In genomic region chr3:144399358-144400096, GRCm38 (mm10) we compare ENCODE assay signal across 8 mouse cellular contexts.
A peak's percentile ranks its signal among the peaks of the same experiment; 100 is the strongest.
DNase-seq lines count a peak whose midpoint lies in the region; ATAC-seq and TF ChIP-seq lines count a peak whose summit lies in the region.

No protein-coding gene starts in this region.

- intact Hi-C loops in heart, adult 2 months (cut with DNase I), result loop anchor here (1.0 kb wide), 1 partner anchor 37 kb away; no protein-coding TSS in a partner anchor

- peak; percentile 29 for DNase-seq in 3134 (ENCODE audit: extremely low read depth, insufficient read length, low spot score)
- DNase-seq in adrenal gland, postnatal 36 days, result peak; percentile 92
- peak; percentile 79 to 83 for DNase-seq in heart, adult 2 months
- peak; percentile 77 for DNase-seq in kidney, adult 2 months
- peak; percentile 96 for DNase-seq in limb, embryonic 11.5 days (ENCODE audit: low spot score)
- DNase-seq in spleen, adult 2 months (ENCODE audit: low read depth in 1 of 2, low spot score in 2 of 2), result peak in 1 of 2 experiments; percentile 66

- no peak for TF ChIP-seq POLR2A in heart, adult 2 months (IDR thresholded peaks at IDR 0.05; ENCODE audit: insufficient read depth, low read depth, low read length)
- no peak for TF ChIP-seq POLR2A in kidney, adult 2 months (IDR thresholded peaks at IDR 0.05; ENCODE audit: low read depth, low read length)
- TF ChIP-seq POLR2A in spleen, adult 2 months (IDR thresholded peaks at IDR 0.05; ENCODE audit: low read depth, low read length), result no peak

- TF ChIP-seq CTCF in heart, adult 2 months (IDR thresholded peaks at IDR 0.05), result peak; percentile 82
- peak; percentile 93 for TF ChIP-seq CTCF in kidney, adult 2 months (conservative IDR thresholded peaks at IDR 0.05; ENCODE audit: insufficient read depth, insufficient read length, low read depth, low read length)
- TF ChIP-seq CTCF in spleen, adult 2 months (IDR thresholded peaks at IDR 0.05; ENCODE audit: extremely low read depth, insufficient read depth, insufficient read length, insufficient replicate concordance), result peak; percentile 66; the same call in 1 of the 2 replicates

- 32% methylated on average over 21 of the region's 21 CpGs for WGBS in embryonic facial prominence, embryonic 13.5 days
- WGBS in heart, adult 2 months, result 37% methylated on average over 21 of the region's 21 CpGs
- 35% methylated on average over 21 of the region's 21 CpGs for WGBS in kidney, adult 2 months
- WGBS in limb, embryonic 11.5 days, result 38% methylated on average over 21 of the region's 21 CpGs
- WGBS in midbrain, embryonic 15.5 days, result 28% methylated on average over 21 of the region's 21 CpGs
- WGBS in spleen, adult 2 months, result 54% methylated on average over 21 of the region's 21 CpGs

- ATAC-seq in embryonic facial prominence, embryonic 13.5 days (ENCODE audit: insufficient number of reproducible peaks, insufficient read depth, low FRiP score, low TSS enrichment, low read depth), result peak; percentile 69; the same call in 1 of the 2 replicates
- peak; percentile 63; the same call in 1 of the 2 replicates for ATAC-seq in limb, embryonic 11.5 days (ENCODE audit: insufficient number of reproducible peaks, low FRiP score, low TSS enrichment, low read depth)
- peak; percentile 85 for ATAC-seq in midbrain, embryonic 15.5 days (replicated peaks)

- no peak overlapping the region for H3K27ac ChIP-seq in embryonic facial prominence, embryonic 13.5 days
- no peak overlapping the region for H3K27ac ChIP-seq in heart, adult 2 months
- no peak overlapping the region for H3K27ac ChIP-seq in kidney, adult 2 months (ENCODE audit: insufficient read depth, low read depth, low read length)
- H3K27ac ChIP-seq in limb, embryonic 11.5 days (replicated peaks; ENCODE audit: low read depth, low read length), result no peak overlapping the region
- H3K27ac ChIP-seq in midbrain, embryonic 15.5 days, result no peak overlapping the region
- no peak overlapping the region for H3K27ac ChIP-seq in spleen, adult 2 months (ENCODE audit: insufficient read depth, low read length)

- 0 out of 2 replicates have a peak overlapping the region, but pooled peaks have one; percentile 40 for H3K9ac ChIP-seq in embryonic facial prominence, embryonic 13.5 days
- no peak overlapping the region for H3K9ac ChIP-seq in heart, adult 2 months (ENCODE audit: low read depth, low read length)
- H3K9ac ChIP-seq in limb, embryonic 11.5 days (ENCODE audit: low read length), result no peak overlapping the region
- H3K9ac ChIP-seq in midbrain, embryonic 15.5 days, result peak overlapping the region; percentile 31

- H3K4me3 ChIP-seq in embryonic facial prominence, embryonic 13.5 days, result peak overlapping the region; percentile 23
- H3K4me3 ChIP-seq in heart, adult 2 months, result no peak overlapping the region
- no peak overlapping the region for H3K4me3 ChIP-seq in kidney, adult 2 months (ENCODE audit: insufficient read depth, low read depth, low read length)
- no peak overlapping the region for H3K4me3 ChIP-seq in limb, embryonic 11.5 days (ENCODE audit: low read depth, low read length)
- peak overlapping the region; percentile 32 for H3K4me3 ChIP-seq in midbrain, embryonic 15.5 days
- H3K4me3 ChIP-seq in spleen, adult 2 months (ENCODE audit: extremely low read depth, insufficient read depth, insufficient read length), result no peak overlapping the region

- no peaks in the 10 kb centered on the region for H3K9me3 ChIP-seq in embryonic facial prominence, embryonic 13.5 days
- no peaks in the 10 kb centered on the region for H3K9me3 ChIP-seq in limb, embryonic 11.5 days (ENCODE audit: control insufficient read depth, low read length)
- no peaks in the 10 kb centered on the region for H3K9me3 ChIP-seq in midbrain, embryonic 15.5 days

- no peaks in the 10 kb centered on the region for H3K36me3 ChIP-seq in embryonic facial prominence, embryonic 13.5 days
- H3K36me3 ChIP-seq in heart, adult 2 months (ENCODE audit: control insufficient read depth, insufficient read depth, low read length), result no peaks in the 10 kb centered on the region
- H3K36me3 ChIP-seq in kidney, adult 2 months (ENCODE audit: control insufficient read depth, insufficient read depth, low read length), result no peaks in the 10 kb centered on the region
- no peaks in the 10 kb centered on the region for H3K36me3 ChIP-seq in limb, embryonic 11.5 days (ENCODE audit: control insufficient read depth, insufficient read depth, low read length)
- H3K36me3 ChIP-seq in midbrain, embryonic 15.5 days (replicated peaks), result no peaks in the 10 kb centered on the region
- H3K36me3 ChIP-seq in spleen, adult 2 months (ENCODE audit: control insufficient read depth, insufficient read depth, low read length), result no peaks in the 10 kb centered on the region

- H3K4me2 ChIP-seq in embryonic facial prominence, embryonic 13.5 days, result peak overlapping the region; percentile 53
- H3K4me2 ChIP-seq in limb, embryonic 11.5 days (ENCODE audit: low read depth, severe bottlenecking), result peak overlapping the region; percentile 19; the same call in 1 of the 2 replicates
- peak overlapping the region; percentile 52 for H3K4me2 ChIP-seq in midbrain, embryonic 15.5 days

- no peaks in the 10 kb centered on the region for H3K79me2 ChIP-seq in heart, adult 2 months (replicated peaks; ENCODE audit: control insufficient read depth, insufficient read depth, low read length)

- 0 out of 2 replicates have a peak, but pooled peaks have one; percentile 25 for TF ChIP-seq EP300 in heart, adult 2 months (IDR thresholded peaks at IDR 0.05; ENCODE audit: insufficient read depth, low read depth, low read length)

- peaks cover 45% of the 10 kb centered on the region for H3K27me3 ChIP-seq in embryonic facial prominence, embryonic 13.5 days
- no peaks in the 10 kb centered on the region for H3K27me3 ChIP-seq in heart, adult 2 months (ENCODE audit: control insufficient read depth, insufficient read depth, low read length)
- no peaks in the 10 kb centered on the region for H3K27me3 ChIP-seq in kidney, adult 2 months (replicated peaks; ENCODE audit: control insufficient read depth, insufficient read depth, low read length)
- no peaks in the 10 kb centered on the region for H3K27me3 ChIP-seq in limb, embryonic 11.5 days (ENCODE audit: control insufficient read depth, insufficient read depth, low read length)
- no peaks in the 10 kb centered on the region for H3K27me3 ChIP-seq in midbrain, embryonic 15.5 days (replicated peaks)
- no peaks in the 10 kb centered on the region for H3K27me3 ChIP-seq in spleen, adult 2 months (ENCODE audit: control insufficient read depth, insufficient read depth, low read length)

- H3K4me1 ChIP-seq in embryonic facial prominence, embryonic 13.5 days, result peaks cover 33% of the 10 kb centered on the region
- H3K4me1 ChIP-seq in heart, adult 2 months (ENCODE audit: control insufficient read depth, insufficient read depth, low read length), result 0 out of 2 replicates have a peak, but pooled peaks cover 1% of the 10 kb centered on the region
- H3K4me1 ChIP-seq in kidney, adult 2 months (ENCODE audit: control insufficient read depth, insufficient read depth, low read length), result no peaks in the 10 kb centered on the region
- H3K4me1 ChIP-seq in limb, embryonic 11.5 days (ENCODE audit: control insufficient read depth, insufficient read depth, low read length), result no peaks in the 10 kb centered on the region
- H3K4me1 ChIP-seq in midbrain, embryonic 15.5 days, result peaks cover 8% of the 10 kb centered on the region; the same call in 1 of the 2 replicates
- H3K4me1 ChIP-seq in spleen, adult 2 months (ENCODE audit: control insufficient read depth, insufficient read depth, insufficient read length), result peaks cover 3% of the 10 kb centered on the region; the same call in 1 of the 2 replicates

Comparison
In these comparisons a context has a peak if more than half of its experiments do, and no peak if none do; other contexts are left out.
1. H3K4me3 ChIP-seq: peak in embryonic facial prominence, embryonic 13.5 days (single experiment) and midbrain, embryonic 15.5 days (single experiment); none in heart, adult 2 months (single experiment), kidney, adult 2 months (single experiment), limb, embryonic 11.5 days (single experiment) and spleen, adult 2 months (single experiment).
2. H3K9ac ChIP-seq: peak in embryonic facial prominence, embryonic 13.5 days (single experiment) and midbrain, embryonic 15.5 days (single experiment); none in heart, adult 2 months (single experiment) and limb, embryonic 11.5 days (single experiment).
3. Peak in every context shown above with its lines, with median percentiles within 50 percentile points of each other: ATAC-seq, H3K4me2 ChIP-seq and CTCF ChIP-seq.